Mouse (Mus musculus): ENCODE data around the gene Eif4b.
A peak's percentile ranks its signal among the peaks of the same experiment; 100 is the strongest.

DNA sequence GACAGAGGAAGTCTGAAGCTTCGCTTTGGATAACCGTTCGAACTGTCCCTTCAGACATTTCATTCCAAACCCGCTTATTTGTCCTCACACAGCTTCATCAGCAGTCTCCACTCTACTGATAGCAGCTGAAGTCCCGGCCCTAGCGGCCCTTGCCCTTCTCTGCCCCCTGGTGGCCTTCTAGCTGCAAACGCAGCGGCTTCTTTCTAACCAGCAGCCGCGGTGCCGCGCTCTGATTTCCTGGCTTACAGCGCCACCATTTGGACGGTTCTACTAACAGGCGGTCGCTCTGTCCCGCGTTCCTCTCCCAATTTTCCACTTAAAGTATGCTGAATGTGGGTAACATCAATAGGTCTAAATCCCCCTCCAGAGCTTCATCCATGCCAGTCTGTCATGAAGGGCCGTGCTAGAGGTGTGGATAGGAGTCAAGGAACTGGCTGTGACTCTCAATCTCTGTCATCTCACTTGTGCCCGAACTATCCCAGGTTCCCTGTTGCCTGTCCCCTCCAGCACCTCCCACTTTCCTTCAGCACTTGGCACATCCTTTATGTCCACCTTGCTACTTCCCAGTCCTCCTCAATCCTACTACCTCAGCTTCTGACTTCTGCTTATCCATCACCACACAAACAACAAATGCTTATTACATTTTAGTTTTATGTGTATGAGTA lies 7.8 kb upstream of the Eif4b start:
- peak; percentile 98 for TF ChIP-seq CTCF (IDR thresholded peaks at IDR 0.05; ENCODE audit: extremely low read depth, insufficient read depth, low read length)
- no peak for TF ChIP-seq POLR2A (IDR thresholded peaks at IDR 0.05; ENCODE audit: extremely low read depth, insufficient read depth, low read length)

Measured in cortical plate, adult 2 months (tissue).